Mouse (Mus musculus) C2C12 (cell line): ENCODE data around the gene Mfsd4a. TPM values are rescaled to one million over a fixed set of nuclear protein-coding genes. Genes with fewer than 3 reads are reported as not detected.

Experiments used
- H3K27me3 ChIP-seq: one replicate; pipeline ENCODE4 v1.6.1; 2011; ENCODE audit not compliant: control insufficient read depth, insufficient read depth, insufficient read length
- H3K36me3 ChIP-seq: one replicate; pipeline ENCODE4 v1.6.1; 2011; ENCODE audit not compliant: control insufficient read depth, insufficient read depth
- H3K4me3 ChIP-seq: one replicate; pipeline ENCODE4 v1.5.1; 2011; ENCODE audit warnings: mild to moderate bottlenecking, control low read depth; ENCODE audit not compliant: poor library complexity, insufficient read depth, severe bottlenecking
- H3K79me2 ChIP-seq: one replicate; pipeline ENCODE4 v1.6.1; 2011; ENCODE audit not compliant: control insufficient read depth, insufficient read depth
- H3K79me3 ChIP-seq: one replicate; pipeline ENCODE4 v1.6.1; 2011; ENCODE audit warnings: low read depth, control low read depth
- H3ac ChIP-seq: one replicate; pipeline ENCODE3; 2011; ENCODE audit warnings: low read depth; ENCODE audit not compliant: control insufficient read depth, insufficient read length
- CEBPB ChIP-seq: IDR thresholded peaks from one replicate; pipeline ENCODE4 v1.6.1; 2011; ENCODE audit warnings: low read depth, mild to moderate bottlenecking, control low read depth, moderate library complexity
- CTCF ChIP-seq: IDR thresholded peaks from one replicate; pipeline ENCODE4 v1.5.1; 2011; ENCODE audit not compliant: control insufficient read depth, insufficient read depth, insufficient read length
- FOSL1 ChIP-seq: IDR thresholded peaks from one replicate; pipeline ENCODE4 v1.8.0; 2011; ENCODE audit warnings: mild to moderate bottlenecking, low read length; ENCODE audit not compliant: poor library complexity, insufficient read depth, severe bottlenecking
- MAX ChIP-seq: IDR thresholded peaks from one replicate; pipeline ENCODE4 v1.6.1; 2011; ENCODE audit warnings: mild to moderate bottlenecking, control low read depth
- MYOD1 ChIP-seq: IDR thresholded peaks from one replicate; pipeline ENCODE4 v1.6.1; 2011; ENCODE audit warnings: low read depth; ENCODE audit not compliant: control insufficient read depth, insufficient read length
- MYOG ChIP-seq: IDR thresholded peaks from one replicate; pipeline ENCODE4 v1.6.1; 2011; ENCODE audit not compliant: control insufficient read depth, insufficient read length; ENCODE audit errors: extremely low read depth
- USF1 ChIP-seq: IDR thresholded peaks from one replicate; pipeline ENCODE4 v1.6.1; 2011; ENCODE audit warnings: low read depth, mild to moderate bottlenecking, control low read depth, moderate library complexity
- polyA plus RNA-seq: library from polyadenylated mRNA; unstranded; fragments of >200 nt; fragmentation: generic; extraction: Trizol; gene quantifications from one replicate; pipeline ENCODE4 v1.2.1, GENCODE M21; 2012; ENCODE audit warnings: missing spikeins

The Mfsd4a gene
- polyA plus RNA-seq, 1 experiment: 7.8 TPM

DNA sequence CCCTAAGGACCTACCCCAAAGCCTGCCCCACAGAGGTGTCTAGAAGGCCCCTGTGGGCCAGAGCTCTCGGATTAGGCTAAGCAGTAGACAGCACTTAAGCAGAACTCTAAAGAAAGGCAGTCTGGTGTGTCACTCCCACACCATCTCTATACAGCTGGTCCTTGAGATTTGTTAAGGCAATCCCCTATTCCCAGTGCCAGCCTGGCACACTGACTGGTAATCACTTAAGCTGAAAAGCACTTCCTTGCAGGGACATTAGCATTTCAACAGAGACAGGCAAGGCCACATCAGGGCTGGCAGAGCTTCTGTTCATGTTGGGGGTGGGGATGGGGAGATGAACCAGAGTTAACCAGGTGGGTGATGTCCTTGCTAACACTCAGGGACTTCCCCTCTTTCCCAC, 2.9 kb downstream of the Mfsd4a start:
- no peaks in the 10 kb centered on the region for H3K36me3 ChIP-seq
- TF ChIP-seq MAX (no peak), USF1 (no peak), CEBPB (no peak), MYOD1 (no peak), CTCF (no peak), MYOG (no peak), FOSL1 (no peak)
- H3K79me2 ChIP-seq: no peaks in the 10 kb centered on the region
- H3K4me3 ChIP-seq: no peak overlapping the region
- H3K27me3 ChIP-seq: peaks cover 67% of the 10 kb centered on the region
- H3K79me3 ChIP-seq: no peaks in the 10 kb centered on the region
- H3ac ChIP-seq: no peak overlapping the region

DNA sequence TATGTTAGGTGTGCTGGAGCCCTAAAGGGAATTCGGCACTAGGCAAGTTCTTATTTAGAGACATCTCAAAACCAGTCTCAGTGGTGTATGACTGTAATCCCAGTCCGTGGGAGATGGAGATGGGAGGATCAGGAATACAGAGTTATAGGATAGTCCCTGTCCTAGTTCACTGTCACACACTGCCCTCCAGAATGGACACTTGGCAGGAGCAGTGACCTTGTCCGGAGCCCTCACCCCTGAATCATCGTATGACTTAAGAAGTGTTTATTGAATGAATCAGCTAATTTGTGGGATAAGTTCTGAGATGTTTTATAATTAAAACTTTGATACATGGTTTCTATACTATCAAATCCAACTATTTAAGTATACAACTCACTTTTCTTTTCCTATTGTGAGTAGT, 4.8 kb downstream of the Mfsd4a start:
- Histone ChIP-seq H3K27me3 (peaks cover 62% of the 10 kb centered on the region), H3K79me2 (no peaks in the 10 kb centered on the region), H3K4me3 (no peak overlapping the region), H3K79me3 (no peaks in the 10 kb centered on the region), H3ac (no peak overlapping the region), H3K36me3 (no peaks in the 10 kb centered on the region)
- TF ChIP-seq MYOG (no peak), MAX (no peak), CEBPB (no peak)

DNA sequence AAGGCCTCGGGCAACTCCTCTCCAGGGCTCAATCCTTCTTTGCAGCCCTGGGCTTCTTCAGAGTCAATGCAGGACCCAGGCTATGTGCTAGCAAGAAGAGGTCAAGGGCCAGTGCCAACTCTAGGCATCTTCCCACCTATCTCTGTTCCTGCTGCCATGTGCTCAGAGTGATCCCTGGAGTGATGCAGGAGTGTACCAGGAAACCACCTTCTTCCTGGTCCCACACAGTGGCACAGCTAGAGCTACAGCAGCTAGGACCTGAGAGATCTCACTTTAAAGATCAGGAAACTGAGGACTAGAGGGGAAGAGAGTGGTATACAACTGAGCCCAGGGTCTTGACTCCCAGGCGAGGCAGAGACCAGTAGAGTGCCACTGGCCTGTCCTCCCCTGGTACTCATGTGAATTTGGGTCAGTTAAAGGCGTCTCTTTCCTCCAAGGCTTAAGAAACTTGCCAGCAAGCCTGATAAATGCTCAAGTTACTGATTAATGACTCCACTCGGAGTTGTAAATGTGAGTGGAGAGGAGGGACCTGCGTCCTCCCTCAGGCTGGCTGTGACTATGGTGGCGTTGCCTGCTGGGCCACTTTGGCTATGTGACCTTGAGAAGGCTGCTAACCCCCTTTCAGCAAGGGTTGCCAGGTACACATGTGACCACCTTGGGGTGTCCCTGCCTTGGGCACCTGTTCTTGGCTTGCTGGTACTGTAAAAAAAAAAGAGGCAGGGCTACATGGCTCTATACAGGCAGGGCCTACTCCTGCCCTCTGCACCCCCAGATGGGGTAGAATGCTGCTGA, 5.9 kb downstream of the Mfsd4a start:
- TF ChIP-seq MYOD1 (no peak), FOSL1 (no peak), MYOG (no peak)
- H3K79me2 ChIP-seq: no peaks in the 10 kb centered on the region
- H3K27me3 ChIP-seq: peaks cover 51% of the 10 kb centered on the region
- H3K79me3 ChIP-seq: no peaks in the 10 kb centered on the region
- no peak overlapping the region for H3K4me3 ChIP-seq
- no peak overlapping the region for H3ac ChIP-seq
- H3K36me3 ChIP-seq: no peaks in the 10 kb centered on the region

DNA sequence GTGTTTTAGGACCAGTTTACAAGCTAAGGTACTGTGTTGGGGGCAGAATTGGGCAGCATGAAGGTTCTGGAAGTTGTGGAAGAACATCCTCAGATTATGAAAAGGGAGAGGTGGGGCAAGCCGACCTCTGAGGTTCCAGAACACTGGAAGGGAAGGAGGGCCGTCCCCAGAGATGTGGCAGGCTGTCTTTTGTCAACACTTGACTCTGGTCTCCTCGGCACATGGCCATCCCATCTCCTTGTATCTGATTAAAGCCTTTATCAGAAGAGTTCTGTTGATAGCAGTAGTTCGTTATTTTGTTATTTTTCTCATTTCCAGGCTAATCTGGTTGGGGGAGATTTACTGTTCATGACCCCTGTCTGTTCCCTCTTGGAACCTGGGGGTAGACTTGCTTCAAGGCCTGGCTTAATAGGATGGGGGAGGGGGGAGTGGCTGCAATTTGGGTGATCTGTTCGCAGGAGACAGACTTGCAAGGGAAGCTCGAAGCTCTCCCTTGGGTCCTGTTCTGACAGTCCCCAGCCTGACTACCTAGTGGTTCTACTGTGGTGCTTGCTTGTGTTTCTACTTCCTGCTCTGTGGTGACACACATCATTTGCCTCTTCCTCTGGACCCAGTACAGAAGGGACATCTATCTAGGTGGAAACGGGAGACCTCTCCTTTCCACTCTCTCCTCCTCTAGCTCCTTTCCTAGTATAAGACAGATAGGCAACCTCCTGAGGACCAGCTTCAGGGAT, 7.7 kb downstream of the Mfsd4a start:
- TF ChIP-seq CEBPB (no peak), USF1 (no peak), FOSL1 (no peak), MYOG (no peak), MYOD1 (no peak), CTCF (no peak), MAX (no peak)
- H3K79me2 ChIP-seq: no peaks in the 10 kb centered on the region
- no peak overlapping the region for H3K4me3 ChIP-seq
- H3K36me3 ChIP-seq: no peaks in the 10 kb centered on the region
- H3ac ChIP-seq: no peak overlapping the region
- H3K79me3 ChIP-seq: no peaks in the 10 kb centered on the region
- H3K27me3 ChIP-seq: peaks cover 38% of the 10 kb centered on the region

DNA sequence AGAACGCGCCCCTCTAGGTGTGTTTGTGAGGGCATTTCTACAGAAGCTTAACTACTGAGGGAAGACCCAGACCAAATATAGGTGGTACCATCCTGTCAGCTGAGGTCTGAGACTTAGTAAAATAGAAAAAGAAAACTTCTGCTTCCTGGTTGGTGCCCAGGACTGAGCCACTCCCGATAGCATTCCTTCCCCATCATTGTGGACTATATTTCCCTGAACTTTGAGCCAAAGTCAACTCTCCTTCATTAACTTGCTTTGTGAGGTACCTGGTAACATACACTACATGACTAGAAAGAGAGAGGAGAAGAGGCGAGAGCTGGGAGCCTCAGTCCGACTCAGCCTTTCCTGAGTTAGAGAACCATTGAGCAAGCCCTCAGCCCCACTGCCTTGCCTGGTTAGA, 9.3 kb downstream of the Mfsd4a start:
- TF ChIP-seq CTCF (no peak), CEBPB (no peak), FOSL1 (no peak), USF1 (no peak), MYOD1 (no peak), MYOG (no peak), MAX (no peak)
- peaks cover 29% of the 10 kb centered on the region for H3K27me3 ChIP-seq
- H3K36me3 ChIP-seq: no peaks in the 10 kb centered on the region

More for the DNA sequence above, 9.3 kb downstream of the Mfsd4a start:
- H3K79me3 ChIP-seq: no peaks in the 10 kb centered on the region
- no peak overlapping the region for H3K4me3 ChIP-seq
- H3K79me2 ChIP-seq: no peaks in the 10 kb centered on the region
- no peak overlapping the region for H3ac ChIP-seq
